Mouse (Mus musculus) cerebellum, adult 11 months (tissue): ENCODE results near the gene Mrs2.
"Not testable (repeated sequence)": the region's sequence is repeated elsewhere in the genome, so short reads cannot be mapped to it uniquely, and the experiment has no call there.

Experiments used
- DNase-seq: peaks from one replicate; pipeline ENCODE4 v3.0.0; 2022

Mrs2 gene

DNA sequence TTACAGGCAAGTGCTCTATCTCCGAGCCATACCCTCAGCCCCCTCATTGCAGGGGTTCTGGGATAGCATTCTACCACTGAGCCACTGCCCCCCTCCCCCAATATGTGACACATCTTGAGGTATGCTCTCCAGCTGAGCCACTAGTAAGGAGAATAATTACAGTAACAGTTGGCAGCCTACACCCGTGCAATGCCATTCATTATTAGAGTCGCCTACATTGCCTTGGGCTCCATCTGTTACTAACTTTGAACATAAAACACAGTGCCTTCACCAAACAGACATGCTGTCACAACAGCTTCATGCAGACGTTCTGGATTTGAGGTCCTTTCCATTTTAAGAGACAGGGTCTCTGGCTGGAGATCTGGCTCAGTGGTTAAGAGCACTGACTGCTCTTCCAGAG lies 43.8 kb downstream of the Mrs2 start:
- DNase-seq = no peak

DNA sequence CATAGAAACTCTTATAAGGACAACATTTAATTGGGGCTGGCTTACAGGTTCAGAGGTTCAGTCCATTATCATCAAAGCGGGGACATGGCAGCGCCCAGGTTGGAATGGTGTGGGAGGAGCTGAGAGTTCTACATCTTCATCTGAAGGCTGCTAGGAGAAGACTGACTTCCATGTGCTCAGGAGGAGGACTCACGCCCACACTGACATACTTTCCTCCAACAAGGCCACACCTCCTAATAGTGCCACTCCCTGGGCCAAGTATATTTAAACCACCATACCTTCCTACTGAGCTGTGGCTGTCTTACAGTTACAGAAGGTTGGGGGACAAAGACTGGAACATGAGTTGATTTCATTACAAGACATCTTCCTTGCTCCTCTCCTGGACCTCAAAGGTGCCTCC lies 48.4 kb downstream of the Mrs2 start:
- DNase-seq = not testable (repeated sequence)

DNA sequence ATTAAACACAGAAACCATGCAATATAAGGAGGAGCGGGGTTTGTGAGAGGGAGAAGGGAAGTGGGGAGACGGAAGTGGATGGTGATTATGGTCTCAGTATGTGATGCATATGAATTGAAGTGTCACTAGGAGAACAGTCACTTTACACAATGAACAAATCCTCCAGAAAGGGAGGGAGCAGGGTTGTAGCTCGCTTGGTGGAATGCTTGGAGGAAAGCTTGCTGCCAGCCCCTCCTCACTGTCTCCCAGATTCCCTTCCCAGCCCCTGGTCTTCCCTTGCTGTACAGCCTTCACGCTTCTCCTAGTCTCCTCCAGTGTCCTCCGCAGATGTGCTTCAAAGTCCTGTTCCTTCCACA lies 54.4 kb downstream of the Mrs2 start:
- no peak for DNase-seq

DNA sequence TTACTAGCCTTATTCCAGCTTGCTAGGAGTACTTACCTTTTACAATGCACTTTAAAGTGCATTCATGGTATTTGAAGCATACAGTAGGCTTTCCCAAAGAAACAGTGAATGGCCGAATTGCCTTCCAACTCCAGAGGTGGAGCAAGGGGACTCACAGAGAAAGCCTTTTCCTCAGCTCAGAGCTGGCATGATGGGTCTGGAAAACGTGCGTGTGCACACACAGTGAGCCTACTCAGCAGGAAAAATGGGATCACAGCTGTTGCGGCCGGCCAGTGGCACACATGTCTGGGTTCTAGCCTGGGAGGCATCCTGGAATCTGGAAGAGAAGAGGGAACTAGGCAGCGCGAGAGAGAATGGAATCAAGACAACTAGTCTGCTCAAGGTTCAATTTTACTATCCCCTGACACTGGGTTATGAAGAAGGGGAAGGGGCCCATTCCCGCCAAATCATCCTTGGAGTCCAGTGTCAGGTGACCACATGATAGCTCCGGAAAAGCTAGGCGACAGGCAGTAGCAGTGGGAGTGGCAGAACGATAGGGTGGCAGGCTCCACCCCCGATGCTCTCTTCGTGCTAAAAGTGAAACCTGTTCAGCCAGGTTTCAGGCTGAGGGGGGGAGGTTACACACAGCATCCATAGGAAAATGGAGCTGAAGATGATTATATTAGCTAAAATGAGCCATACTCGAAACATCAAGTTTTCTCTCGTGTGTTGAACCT lies 54.9 kb downstream of the Mrs2 start:
- DNase-seq = no peak

DNA sequence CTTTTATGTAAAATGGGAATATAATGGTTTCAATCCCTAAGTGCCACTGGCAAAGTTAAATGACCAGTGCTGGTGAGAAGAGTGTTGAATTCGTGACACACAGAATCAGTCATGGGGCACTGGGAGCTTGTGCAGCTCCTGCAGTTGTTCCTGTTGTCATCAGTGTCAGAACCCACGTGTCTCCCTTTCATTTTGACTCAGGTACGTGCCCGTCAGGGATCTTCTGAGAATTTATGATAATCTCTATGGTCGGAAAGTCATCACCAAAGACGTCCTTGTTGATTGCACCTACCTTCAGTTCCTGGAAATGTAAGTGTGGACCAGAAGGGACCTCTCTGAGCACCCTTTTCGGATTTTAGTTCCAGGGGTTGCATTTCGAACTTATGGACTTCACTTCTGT lies 58.1 kb downstream of the Mrs2 start:
- DNase-seq = no peak

DNA sequence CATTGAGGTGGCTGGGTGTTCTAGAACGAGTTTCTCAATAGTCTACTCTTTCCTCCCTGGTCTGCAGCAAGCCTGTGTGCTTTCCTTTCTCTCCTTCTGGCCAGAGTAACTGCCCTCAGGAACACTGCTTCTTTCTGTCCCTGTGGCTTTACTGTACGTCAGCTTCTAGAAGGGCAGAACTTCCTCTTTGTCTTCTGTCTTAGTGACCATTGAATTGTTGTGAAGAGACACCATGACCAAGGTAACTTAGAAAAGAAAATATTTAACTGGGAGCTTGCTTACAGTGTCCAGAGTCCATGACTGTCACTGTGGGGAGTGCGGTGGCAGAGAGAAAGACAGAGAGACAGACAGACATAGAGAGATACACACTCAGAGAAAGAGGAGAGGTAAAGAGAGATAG lies 60.1 kb downstream of the Mrs2 start:
- DNase-seq = no peak

DNA sequence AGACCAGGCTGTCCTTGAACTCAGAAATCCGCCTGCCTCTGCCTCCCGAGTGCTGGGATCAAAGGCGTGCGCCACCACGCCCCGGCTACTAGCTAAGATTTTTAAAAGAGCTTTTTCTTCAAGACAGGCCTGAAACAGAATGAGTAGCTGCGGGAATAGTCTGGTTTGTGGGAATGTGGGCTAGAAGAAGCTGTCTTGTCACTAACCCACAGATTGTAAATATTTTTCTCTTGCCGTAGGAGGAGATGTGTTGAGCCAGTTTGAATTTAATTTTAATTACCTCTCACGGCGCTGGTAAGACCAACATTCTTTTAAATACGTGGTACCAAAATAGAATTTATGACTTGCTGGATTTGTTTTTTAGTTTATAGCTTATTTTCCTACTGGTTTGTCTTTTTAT lies 61.5 kb downstream of the Mrs2 start:
- no peak for DNase-seq

DNA sequence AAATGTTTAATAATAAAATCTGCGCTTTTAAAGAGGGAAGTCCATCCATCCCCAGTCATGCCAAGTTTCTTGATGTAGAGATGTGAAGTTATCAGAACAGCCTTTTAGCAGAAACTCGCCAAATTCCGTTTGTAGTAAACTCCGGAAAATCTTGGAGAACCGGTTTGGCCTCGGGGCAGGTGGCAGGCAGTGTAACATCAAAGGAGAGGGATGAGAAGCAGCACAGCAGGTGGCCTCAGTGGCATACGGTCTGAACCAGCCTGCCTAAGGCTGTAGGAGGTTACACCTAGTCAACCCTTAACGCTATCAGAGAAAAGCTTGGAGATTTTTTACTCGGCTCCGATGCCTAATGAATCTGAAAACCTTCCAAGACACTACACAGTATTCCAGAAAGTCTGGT lies 64.7 kb downstream of the Mrs2 start:
- no peak for DNase-seq

DNA sequence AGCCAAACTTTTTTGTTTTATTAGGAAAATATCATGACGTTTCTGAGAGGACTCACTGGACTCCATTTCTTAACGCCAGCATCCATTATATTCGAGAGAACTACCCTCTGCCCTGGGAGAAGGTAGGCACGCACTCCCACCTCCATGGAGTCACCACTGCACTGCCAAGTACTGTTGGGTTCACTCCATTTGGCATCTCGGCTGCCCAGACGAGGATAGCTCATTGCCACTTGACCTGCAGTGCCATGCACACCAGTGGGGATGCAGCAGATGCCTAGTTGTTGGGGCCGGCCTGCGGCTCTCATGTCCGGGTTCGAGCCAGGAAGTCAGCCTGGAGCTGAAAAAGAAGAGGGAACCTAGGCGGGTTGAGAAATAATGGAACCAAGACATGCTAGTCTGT lies 65.1 kb downstream of the Mrs2 start:
- no peak for DNase-seq

DNA sequence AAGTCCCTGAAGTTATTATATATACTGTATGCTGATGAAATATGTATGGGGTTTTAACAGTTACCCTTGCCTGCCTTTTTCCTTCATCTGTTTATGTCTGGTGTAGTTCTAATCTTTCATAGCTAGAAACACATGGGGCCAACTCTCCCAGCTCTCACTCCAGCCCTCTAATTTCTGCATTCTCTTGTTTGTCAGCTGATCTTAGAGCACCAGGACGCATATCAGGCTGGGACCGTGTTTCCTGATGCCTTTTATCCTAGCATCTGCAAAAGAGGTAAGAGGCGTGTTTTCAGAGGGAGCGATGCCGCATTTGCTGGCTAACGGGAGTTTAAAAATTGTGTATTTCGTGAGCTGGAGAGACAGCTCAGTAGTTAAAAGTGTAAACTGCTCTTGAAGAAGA lies 67.5 kb downstream of the Mrs2 start:
- DNase-seq = no peak

DNA sequence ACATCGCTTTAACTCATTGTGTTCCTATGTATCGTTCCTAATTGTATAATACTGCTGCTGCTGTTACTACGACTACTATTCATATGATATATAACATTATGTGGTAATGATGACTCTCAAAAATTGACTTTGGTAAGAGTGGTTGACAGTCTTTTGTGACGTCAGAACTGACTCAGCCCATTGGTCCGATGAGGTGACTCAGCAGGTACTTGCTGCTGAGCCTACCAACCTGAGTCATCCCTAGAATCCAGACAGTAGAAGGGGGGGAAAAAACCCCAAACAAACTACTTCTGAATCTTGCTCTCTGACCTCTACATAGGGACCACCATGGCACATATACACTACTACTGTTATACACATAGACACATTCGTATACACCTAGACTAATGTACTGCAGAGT lies 71.3 kb downstream of the Mrs2 start:
- no peak for DNase-seq

DNA sequence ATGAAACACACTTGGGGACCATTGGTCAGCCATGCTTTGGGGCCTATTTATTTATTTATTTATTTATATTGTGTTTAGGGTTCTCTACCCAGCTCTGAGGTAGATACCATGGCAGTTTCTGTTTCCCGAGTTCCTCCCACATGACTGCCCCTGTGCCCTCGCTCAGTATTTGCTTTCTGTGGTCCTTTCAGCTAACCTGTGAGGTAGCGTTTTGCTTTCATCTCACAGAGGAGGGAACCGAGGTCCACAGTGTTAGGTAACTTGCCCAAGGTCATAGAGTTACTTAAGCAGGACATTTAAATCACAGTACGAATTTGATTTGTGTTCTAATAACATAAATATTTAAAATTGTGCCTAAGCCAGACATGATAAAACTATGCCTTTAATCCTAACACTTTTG lies 73.0 kb downstream of the Mrs2 start:
- no peak for DNase-seq

DNA sequence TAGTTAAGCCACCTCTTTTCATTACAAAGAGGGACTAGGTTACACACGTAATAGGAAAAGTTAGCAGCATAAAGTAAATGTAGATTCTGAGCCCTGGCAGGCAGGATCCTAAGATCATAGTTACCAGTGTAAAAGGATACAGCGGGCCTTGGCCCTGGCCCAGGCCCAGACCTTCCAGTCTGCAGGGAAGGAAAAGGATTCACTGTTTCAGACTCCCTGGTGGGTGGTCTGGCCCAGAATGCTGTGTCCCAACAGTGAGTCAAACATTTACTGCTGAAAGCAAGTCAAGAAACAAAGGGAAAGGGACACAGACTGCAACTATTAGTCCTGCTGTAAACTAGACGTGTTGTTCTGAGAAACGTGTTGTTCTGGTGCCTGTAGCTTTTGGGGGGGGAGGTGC lies 74.6 kb downstream of the Mrs2 start:
- DNase-seq = no peak

DNA sequence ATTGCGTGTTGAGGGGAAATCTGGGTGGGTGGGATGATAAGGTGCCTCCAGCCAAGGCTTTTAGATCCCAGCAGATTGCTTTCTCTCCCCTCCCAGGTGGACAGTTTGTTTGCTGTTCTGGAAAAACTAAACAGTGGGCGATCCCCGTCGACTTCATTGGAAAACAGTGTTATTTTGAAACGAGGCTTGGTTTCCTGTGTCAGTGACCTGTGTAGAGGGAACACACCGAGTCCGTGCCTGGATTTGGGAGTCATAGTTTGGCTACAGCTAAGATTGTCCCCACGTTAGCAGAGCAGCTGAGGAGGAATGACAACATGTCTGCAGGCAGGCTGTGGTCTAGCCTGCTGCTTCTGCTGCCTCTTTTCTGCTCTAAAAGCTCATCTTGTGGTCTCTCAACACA lies 76.9 kb downstream of the Mrs2 start:
- DNase-seq = no peak

DNA sequence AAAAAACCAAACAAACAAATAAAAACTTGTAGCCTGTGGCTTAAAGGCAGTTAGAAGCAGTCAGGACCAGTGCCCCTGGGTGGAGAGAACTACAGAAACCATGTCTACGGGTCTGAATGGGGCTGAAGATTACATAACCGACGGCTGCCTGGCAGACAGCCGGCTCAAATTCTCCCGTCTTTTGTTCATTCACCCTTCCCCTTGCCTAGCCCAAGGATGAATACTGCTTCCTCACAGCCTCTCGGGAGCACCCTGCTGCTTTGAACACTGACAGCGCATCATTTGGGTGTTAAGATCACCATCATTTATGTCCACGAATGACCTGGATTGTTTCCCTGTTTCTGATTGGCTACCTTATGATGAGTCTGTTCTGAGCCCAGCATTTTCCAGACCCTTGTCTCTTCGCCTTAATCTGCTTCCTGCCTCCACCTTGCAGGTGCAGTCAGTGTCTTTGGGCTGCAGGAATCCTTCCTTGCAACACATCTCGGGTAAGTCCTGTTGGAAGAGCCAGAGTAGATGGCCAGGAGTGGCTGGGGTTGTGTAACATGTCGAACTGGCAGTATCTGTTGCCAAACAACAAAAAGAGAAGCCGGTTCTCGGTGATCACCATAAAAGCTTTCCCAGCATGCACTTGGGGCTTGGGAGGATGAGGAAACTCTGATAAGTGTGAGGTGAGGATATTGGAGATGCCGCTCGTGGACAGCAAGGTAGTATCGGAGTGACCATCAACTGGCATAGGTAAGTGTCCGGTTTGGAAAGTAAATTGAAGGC lies 77.5 kb downstream of the Mrs2 start, which contains the start of gene Gpld1:
Gene Gpld1, plus strand, starts transcription at position 641 of the 771 bp plus-strand sequence.
- DNase-seq = peak; percentile 28

DNA sequence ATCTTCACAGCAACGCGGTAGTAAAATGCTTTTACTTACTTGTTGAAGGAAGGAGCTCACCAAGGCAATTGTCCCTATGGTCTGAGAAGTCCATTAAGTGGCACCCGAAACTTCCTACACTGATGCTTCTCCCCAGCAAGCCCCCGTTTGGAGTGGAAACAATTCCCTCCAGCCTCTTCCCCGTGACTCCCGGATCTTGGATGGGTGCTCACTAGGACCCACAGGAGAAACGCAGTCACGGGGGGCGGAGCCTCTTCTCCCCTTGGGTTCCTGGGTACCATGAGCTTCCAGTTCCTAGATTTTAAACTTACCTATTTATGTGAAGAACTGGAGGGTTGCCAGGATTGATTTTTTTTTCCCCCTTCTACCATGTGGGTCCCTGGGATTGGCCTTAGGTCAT lies 80.7 kb downstream of the Mrs2 start:
- DNase-seq = no peak

DNA sequence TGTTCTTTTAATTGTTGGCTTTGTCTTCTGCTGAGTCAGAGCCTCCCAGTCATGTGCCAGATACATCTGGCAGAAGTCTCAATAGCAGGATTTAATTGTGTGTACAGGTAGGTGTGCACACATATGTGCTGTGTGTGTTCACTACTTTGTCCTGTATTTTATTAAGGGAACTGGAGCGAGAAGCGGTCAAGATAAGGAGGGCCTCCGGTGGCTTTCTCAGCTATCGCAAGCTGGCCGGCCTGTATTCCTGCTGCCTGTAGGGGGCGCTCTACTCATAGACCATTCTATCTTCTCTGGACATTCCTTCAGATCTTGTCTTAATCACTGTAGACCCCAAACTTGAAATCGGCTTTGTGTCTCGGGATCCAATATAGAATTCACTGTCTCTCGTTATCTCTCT lies 81.5 kb downstream of the Mrs2 start:
- peak; percentile 79 for DNase-seq

DNA sequence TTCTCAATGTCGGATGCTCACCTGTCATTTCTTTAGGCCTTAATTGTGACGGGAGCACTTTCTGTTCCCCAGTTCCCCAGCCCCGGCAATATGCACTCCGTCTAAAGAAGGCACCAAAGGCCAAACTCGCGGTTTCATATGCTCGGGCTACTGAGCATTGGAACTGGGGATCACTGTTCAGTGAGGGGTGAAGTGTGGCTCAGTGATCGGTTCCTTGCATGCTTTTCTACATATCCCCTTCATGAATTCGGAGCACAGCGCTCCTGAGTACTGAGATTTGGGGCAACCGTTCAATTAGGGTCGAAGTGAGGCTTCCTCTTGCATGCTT lies 82.4 kb downstream of the Mrs2 start:
- no peak for DNase-seq
